Mouse (Mus musculus) myocyte (in vitro differentiated cells): ENCODE measurements around the gene Msi1.

Experiments
- CEBPB ChIP-seq: IDR thresholded peaks from 2 replicates; pipeline ENCODE4 v1.6.1; 2011; ENCODE audit warnings: mild to moderate bottlenecking, moderate library complexity; ENCODE audit not compliant: poor library complexity, insufficient read depth, severe bottlenecking
- MAX ChIP-seq: IDR thresholded peaks from one replicate; pipeline ENCODE4 v1.6.1; 2011; ENCODE audit warnings: low read depth, mild to moderate bottlenecking, control low read depth
- MYOD1 ChIP-seq, 3 experiments: IDR thresholded peaks; one replicate each; pipeline ENCODE4 v1.6.1; 2011; ENCODE audit warnings: control low read depth in 2 of 3, low read depth in 2 of 3, mild to moderate bottlenecking in 2 of 3, moderate library complexity in 1 of 3; ENCODE audit not compliant: insufficient read length in 2 of 3, control insufficient read depth in 1 of 3
- MYOG ChIP-seq, 3 experiments: IDR thresholded peaks; one replicate each; pipeline ENCODE4 v1.6.1; 2011; ENCODE audit warnings: control low read depth in 2 of 3, low read depth in 2 of 3, mild to moderate bottlenecking in 2 of 3; ENCODE audit not compliant: insufficient read length in 2 of 3, control insufficient read depth in 1 of 3, insufficient read depth in 1 of 3
- POLR2A ChIP-seq: IDR thresholded peaks from one replicate; pipeline ENCODE4 v1.6.1; 2011; ENCODE audit warnings: low read depth, mild to moderate bottlenecking, control low read depth, moderate library complexity; ENCODE audit not compliant: insufficient read length
- TCF12 ChIP-seq: IDR thresholded peaks from one replicate; pipeline ENCODE4 v1.6.1; 2011; ENCODE audit warnings: mild to moderate bottlenecking, control low read depth; ENCODE audit not compliant: poor library complexity, insufficient read depth, severe bottlenecking
- USF1 ChIP-seq: IDR thresholded peaks from one replicate; pipeline ENCODE4 v1.6.1; 2011; ENCODE audit warnings: low read depth, mild to moderate bottlenecking, control low read depth, moderate library complexity

DNA sequence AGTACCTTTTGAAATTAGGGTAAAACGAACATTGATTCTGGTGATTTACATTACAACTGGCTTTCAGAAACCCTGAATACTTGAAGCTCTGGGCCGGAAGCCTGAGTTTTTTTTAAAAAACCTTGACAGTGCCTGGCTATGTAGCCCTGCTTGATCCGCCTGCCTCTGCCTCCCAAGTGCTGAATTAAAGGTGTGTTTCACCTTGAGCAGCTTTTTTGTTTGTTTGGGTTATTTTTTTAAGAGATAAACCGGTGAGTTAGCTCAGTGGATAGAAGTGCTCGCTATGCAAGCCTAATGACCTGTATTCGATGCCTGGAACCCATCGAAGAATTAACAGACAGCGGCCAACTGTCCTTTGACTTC is 61.2 kb downstream of the Msi1 start:
- no peak for TF ChIP-seq POLR2A
- TF ChIP-seq TCF12, result no peak
- TF ChIP-seq USF1, result no peak
- no peak for TF ChIP-seq CEBPB
- TF ChIP-seq MYOG (IDR thresholded peaks at IDR 0.05; ENCODE audit: control insufficient read depth in 1 of 3, insufficient read depth in 1 of 3, insufficient read length in 2 of 3, low read depth in 2 of 3), result no peak
- no peak for TF ChIP-seq MYOD1 (IDR thresholded peaks at IDR 0.05; ENCODE audit: control insufficient read depth in 1 of 3, insufficient read length in 2 of 3, low read depth in 2 of 3)
- no peak for TF ChIP-seq MAX
